Mouse (Mus musculus): ENCODE data around the gene Hbb-y.
"Not testable (repeated sequence)": the region's sequence is repeated elsewhere in the genome, so short reads cannot be mapped to it uniquely, and the experiment has no call there.

Hbb-y gene

GRCm38 (mm10) chr7:103853090-103853489 is at the start of gene Hbb-y:
Hbb-y (minus strand) TSS chr7:103853216.
- no peak for DNase-seq

GRCm38 (mm10) chr7:103894385-103894784 is 41.4 kb upstream of the Hbb-y start, which contains the start of gene Olfr64:
Olfr64 (minus strand) TSS chr7:103894485.
- no peak for DNase-seq

- no peak for DNase-seq
Observed at GRCm38 (mm10) chr7:103886152-103886551, 33.1 kb upstream of the Hbb-y start, which contains the start of gene Olfr66. Olfr66 (minus strand) TSS chr7:103886252.

DNA sequence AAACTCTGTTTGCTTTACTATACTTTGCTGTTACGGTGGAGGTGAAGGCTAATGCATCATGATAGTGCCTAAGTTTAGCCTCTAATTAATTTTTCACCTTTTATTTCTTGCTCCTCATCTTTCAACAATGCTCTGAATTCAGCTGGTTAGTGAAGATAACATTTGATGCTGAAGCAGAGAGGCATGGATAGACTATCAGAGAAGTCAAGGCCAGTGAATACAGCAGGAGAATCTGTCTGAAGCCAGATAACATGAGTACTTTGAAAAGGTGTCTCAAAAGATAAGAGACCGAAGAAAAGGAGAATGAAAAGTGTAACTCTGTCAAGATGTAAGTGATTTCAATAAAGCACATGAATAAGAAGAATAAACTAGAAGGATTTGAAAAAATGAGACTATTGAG is 24.1 kb upstream of the Hbb-y start:
- DNase-seq: no peak

DNA sequence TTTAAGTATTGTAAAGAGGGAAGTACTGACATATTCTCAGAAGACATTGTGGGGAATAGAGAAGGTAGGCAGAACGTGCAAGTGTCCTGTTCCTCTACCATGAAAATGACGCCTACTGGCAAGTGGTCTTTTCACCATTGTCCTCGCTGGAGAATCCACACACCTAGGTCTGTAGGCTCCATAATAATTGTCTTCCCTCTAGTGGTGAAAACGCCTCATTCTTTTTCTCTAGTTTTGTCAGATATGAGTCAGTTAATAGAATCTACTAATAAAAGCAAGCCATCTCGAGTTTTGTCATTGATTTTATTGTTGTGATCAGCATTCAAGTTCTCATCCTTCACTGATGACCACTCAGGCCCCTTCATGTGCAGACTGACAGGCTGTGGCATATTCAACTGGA is 21.4 kb upstream of the Hbb-y start:
- DNase-seq: no peak

- peak in 1 of 2 experiments; percentile 2 for DNase-seq
Observed at GRCm38 (mm10) chr7:103873064-103873463, 20.0 kb upstream of the Hbb-y start.

DNA sequence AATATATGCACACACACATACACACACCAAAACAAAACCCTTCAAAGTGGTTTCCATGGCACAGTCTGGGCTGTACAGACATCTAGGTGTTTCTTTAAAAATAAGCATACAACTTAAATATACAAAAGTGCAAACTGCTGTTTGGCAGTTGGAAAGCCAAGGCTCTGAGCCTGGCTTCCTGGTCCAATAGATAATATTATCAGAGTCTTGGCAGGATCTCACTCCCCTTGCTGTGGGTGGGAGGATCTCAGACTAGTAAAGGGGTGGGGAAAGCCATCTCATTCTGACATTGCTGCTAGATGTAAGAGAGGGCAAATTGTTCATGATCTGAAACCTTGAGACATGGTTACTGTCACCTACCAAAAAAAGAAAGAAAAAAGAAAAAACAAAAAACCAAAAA is 17.7 kb upstream of the Hbb-y start:
- DNase-seq: no peak

GRCm38 (mm10) chr7:103865716-103866115 is 12.7 kb upstream of the Hbb-y start:
- no peak for DNase-seq

- DNase-seq: no peak
Observed at GRCm38 (mm10) chr7:103861531-103861930, 8.5 kb upstream of the Hbb-y start.

GRCm38 (mm10) chr7:103860855-103861254 is 7.8 kb upstream of the Hbb-y start:
- DNase-seq: no peak

- no peak for DNase-seq
Observed at GRCm38 (mm10) chr7:103859076-103859475, 6.1 kb upstream of the Hbb-y start.

- DNase-seq: no peak
Observed at GRCm38 (mm10) chr7:103854669-103855068, 1.7 kb upstream of the Hbb-y start.

GRCm38 (mm10) chr7:103844525-103845325 is 8.3 kb downstream of the Hbb-y start:
- DNase-seq: no peak

DNA sequence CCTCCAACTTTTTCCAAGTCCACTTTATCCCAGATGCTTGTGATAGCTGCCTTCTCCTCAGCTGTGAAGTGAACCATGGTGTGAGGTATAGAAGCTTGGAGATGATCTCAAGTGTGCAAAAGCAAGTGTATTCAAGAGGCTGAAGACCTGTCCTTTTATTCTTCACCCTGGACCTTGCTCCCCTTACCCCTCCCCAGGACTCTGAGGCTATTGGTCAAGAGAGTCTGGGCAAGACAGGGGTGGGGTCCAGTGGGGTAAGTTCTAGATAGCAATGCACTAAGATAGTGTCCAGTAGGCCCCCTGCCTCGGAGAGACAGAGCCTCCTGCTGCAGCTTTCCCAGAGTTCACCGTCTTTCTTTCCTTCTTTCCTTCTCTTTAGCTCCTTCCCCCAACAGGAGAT is 10.0 kb downstream of the Hbb-y start, which contains the start of gene Hbb-bh1:
Gene Hbb-bh1, minus strand, starts transcription at position 131 of the 400 bp plus-strand sequence.
- DNase-seq: no peak

- no peak for DNase-seq
Observed at GRCm38 (mm10) chr7:103840268-103840667, 12.7 kb downstream of the Hbb-y start, which contains the start of gene Hbb-bh2. Hbb-bh2 (minus strand) TSS chr7:103840520.

DNA sequence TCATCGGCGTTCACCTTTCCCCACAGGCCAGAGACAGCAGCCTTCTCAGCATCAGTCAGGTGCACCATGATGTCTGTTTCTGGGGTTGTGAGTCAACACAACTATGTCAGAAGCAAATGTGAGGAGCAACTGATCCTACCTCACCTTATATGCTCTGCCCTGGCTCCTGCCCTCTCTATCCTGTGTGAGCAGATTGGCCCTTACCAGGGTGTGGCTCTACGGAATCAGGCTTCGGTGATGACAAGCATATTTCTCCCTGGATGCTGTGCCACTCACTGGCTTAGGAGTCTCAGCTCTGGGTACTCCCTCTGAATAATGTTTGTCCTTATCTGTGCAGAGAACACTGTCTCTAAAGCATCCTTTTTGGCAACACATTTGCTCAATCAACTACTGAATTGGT is 25.2 kb downstream of the Hbb-y start, which contains the start of gene Hbb-bs:
Gene Hbb-bs, minus strand, starts transcription at position 289 of the 400 bp plus-strand sequence.
- no peak for DNase-seq

- not testable (repeated sequence) for DNase-seq
Observed at GRCm38 (mm10) chr7:103827139-103827538, 25.9 kb downstream of the Hbb-y start.

DNA sequence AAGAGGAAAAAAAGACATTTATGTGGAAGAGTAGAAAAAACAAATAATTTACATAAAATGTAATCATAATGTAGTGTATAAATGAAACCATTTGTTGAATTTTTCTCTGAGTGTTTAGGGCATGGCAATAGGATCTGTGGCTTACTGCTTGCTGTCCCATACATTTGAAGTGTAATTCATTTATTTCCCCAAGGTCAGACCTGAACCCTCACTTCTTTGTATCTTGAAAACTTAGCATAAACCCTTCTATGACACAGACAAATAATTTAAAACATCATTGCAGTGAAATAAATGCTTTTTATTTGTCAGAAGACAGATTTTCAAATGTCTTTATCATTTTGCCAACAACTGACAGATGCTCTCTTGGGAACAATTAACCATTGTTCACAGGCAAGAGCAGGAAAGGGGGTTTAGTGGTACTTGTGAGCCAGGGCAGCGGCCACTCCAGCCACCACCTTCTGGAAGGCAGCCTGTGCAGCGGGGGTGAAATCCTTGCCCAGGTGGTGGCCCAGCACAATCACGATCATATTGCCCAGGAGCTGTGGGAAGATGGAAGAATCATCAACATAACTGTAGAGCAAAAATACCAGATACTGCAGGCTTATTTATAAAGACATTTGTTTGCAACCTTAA is 26.6 kb downstream of the Hbb-y start:
- no peak for DNase-seq

GRCm38 (mm10) chr7:103825536-103826254 is 27.3 kb downstream of the Hbb-y start:
- DNase-seq: no peak

DNA sequence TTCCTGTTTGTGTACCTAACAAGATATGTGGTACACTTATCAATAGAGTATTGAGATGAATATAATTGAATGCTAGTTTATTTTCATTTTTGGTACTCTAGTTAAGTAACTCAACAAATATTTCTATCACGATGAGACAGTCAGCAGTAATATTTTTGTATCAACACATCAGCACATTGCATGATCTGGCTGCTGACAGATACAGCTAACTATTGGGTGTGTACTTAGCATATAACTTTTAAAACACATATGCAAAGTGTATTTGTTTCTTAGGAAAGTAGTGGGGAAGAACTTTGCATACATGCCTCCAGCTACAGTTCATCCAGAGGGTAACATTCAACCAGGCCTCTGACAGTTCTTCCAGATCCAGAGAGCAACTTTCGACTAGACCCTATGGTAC is 28.4 kb downstream of the Hbb-y start:
- DNase-seq: no peak

DNA sequence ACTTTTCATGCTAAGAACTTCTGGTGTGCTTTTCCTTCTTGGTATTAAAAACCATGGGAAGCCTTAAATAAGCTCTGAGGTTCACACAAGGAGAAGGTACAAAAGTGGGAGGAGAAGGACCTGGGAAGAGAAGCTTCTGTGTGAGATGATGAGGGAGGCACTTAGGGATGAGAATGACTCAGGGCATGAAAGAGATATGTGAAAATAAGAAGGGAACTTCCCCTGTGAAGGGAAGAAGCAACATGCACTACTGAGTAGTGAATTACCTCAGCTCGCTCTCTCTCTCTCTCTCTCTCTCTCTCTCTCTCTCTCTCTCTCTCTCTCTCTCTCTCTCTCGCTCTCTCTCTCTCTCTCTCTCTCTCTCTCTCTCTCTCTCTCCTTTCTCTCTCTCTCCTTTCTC is 37.9 kb downstream of the Hbb-y start:
- not testable (repeated sequence) for DNase-seq

DNA sequence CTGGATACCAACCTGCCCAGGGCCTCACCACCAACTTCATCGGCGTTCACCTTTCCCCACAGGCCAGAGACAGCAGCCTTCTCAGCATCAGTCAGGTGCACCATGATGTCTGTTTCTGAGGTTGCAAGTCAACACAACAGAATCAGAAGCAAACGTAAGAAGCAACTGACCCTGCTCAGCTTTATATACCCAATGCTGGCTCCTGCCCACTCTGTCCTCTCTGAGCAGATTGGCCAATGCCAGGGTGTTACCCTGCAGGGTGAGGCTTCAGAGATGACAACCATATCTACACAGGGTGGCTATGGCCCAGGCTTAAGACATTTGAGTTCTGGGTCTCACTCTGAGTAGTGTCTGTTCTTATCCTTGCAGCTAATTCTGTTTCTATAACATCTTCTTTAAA is 39.2 kb downstream of the Hbb-y start, which contains the start of gene Hbb-bt:
Gene Hbb-bt, minus strand, starts transcription at position 231 of the 400 bp plus-strand sequence.
- DNase-seq: no peak

DNA sequence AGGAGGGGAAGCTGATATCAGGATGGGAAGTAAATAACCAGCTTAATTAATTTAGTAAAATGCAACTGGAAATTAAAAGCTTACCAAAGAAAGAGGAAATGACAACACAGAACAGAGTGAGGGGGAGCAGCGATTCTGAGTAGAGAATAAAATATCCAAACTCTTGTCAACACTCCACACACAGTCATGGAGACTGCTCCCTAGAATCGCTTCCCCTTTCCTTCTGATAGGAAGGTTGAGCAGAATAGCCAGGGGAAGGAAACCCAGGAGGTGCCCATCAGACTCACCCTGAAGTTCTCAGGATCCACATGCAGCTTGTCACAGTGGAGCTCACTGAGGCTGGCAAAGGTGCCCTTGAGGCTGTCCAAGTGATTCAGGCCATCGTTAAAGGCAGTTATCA is 39.9 kb downstream of the Hbb-y start:
- DNase-seq: not testable (repeated sequence)

Measured in cerebellum, postnatal 10 days (tissue).